Mouse (Mus musculus) adrenal gland, adult 8-10 months (tissue): ENCODE results near the gene Mrpl2. TPM values are rescaled to one million over a fixed set of nuclear protein-coding genes. Genes with fewer than 3 reads are reported as not detected.

Source experiments
- DNase-seq: peaks from one replicate; pipeline ENCODE4 v3.0.0; 2022
- total RNA-seq, 4 experiments: library from RNA; stranded (reverse); gene quantifications; 2 replicates each; pipeline ENCODE4 v1.2.4; 2022

Mrpl2 gene
- total RNA-seq: 100 to 1,000 TPM in 2 of 4 experiments, 10 to 100 TPM in 2; 91.8 to 122 (median 104) TPM

- DNase-seq: peak; percentile 97
Observed at GRCm38 (mm10) chr17:46645561-46646321, at the start of gene Mrpl2, which contains the start of gene Klc4. Gene Mrpl2 (plus strand): TSS chr17:46646229. Gene Klc4 (minus strand): TSS chr17:46646022.

DNA sequence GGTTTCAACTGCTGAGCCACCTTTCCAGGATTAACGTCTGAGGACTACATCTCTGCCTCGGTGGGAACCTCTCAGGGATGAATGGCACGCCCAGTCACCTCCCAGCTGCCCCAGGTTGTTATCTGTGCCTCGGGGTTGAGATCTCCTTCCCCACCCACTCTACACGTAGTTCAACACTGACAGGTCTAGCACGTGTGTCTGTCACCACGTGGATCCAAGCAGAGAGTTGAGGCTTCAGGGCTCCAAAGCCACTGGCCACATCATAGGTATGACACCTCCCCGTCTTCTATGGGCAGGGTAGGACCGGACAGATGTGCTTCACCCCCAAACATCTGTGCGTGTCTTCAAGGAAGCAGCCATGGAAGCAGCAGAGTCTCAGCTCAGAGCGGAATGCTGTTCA, 48.1 kb upstream of the Mrpl2 start:
- no peak for DNase-seq

GRCm38 (mm10) chr17:46598963-46599362, 47.1 kb upstream of the Mrpl2 start:
- no peak for DNase-seq

DNA sequence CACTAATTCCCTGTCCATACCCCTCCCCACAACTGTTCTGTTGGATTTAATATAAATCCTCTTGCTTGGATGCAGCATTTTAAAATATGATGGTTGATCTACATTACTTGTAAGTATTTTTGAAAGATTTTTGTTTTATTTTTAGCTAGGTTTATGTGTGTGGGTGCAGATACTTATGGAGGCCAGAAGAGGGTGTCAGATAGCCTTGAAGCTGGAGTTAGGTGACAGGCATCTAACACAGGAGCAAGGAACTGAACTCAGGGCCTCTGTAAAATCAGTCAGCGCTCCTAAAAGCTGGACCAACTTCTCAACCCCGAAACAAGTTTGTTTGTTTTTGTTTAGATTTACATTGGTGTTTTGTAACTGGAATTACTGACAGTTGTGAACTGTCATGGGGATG, 45.5 kb upstream of the Mrpl2 start:
- DNase-seq: no peak

DNA sequence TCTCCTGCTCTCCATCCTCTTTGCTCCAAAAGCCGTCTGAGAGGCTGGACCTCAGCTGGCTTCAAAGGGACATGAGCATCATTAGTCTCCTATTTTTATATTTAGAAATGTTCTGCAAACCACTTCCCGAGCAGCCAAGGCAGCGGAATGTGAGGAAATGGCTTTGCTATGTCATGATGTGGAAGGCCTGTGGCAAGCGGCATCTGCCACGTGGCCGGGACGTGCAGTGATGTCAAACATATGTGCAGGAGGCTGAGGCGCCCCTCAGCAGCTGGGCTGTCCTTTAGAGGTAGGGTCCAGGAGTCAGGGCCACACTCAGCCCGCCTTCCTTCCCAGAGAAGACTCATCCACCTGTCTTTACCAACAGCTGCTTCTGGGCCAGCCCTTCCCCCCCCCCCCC, 43.8 kb upstream of the Mrpl2 start:
- no peak for DNase-seq

DNA sequence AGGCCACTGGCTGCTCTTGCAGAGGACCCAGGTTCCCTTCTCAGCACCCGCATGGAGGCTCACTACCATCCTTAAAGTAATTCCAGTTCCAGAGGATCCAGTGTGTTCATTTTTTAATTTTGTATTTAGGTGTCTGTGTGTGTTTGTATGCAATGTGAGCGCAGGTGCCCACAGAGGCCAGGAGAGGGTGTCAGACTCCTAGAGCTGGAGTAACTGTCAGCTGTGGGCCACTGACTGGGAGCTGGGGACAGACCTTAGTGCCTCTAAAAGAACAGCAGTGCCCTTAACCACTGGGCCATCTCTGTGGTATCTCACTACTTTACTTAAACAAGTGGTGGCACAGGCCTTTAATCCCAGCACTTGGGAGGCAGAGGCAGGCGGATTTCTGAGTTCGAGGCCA, 42.8 kb upstream of the Mrpl2 start:
- DNase-seq: no peak

DNA sequence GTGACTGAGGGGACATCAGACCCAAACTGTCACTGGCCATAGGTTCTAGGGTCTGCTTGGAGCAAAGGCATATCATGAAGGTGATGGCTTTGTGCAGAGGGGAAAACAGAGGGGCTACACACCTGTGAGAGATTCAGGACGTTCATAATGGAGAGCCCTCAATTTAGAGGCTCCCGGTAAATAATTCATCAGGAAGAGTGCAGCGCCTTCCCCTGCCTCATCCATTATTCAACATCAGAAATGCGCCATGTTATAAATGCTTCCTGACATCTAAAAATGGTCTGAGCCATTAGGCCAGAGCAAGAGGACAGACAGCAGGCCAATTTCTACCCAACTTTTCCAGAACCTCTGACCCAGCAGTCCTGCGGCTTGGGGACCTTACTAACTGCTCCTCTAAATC, 40.9 kb upstream of the Mrpl2 start:
- DNase-seq: no peak

DNA sequence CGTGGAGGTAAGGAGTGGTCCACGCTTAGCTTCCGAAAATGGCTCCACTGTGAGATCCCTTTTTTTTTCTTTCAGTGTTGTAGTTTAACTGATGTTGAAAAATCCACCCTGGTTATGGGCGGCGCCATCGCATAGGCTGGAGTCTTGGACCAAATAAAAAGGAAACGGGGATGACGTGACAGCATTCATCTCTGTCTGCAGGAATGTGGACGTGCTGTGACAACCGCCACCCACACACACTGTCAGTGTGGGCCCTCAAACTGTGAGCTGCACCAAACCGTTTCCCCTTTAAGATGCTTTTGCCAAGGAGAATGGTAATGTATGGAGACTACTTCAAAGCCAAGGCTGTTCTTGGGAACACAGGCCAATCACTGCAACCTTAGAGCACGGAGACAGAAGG, 40.0 kb upstream of the Mrpl2 start:
- DNase-seq: no peak

DNA sequence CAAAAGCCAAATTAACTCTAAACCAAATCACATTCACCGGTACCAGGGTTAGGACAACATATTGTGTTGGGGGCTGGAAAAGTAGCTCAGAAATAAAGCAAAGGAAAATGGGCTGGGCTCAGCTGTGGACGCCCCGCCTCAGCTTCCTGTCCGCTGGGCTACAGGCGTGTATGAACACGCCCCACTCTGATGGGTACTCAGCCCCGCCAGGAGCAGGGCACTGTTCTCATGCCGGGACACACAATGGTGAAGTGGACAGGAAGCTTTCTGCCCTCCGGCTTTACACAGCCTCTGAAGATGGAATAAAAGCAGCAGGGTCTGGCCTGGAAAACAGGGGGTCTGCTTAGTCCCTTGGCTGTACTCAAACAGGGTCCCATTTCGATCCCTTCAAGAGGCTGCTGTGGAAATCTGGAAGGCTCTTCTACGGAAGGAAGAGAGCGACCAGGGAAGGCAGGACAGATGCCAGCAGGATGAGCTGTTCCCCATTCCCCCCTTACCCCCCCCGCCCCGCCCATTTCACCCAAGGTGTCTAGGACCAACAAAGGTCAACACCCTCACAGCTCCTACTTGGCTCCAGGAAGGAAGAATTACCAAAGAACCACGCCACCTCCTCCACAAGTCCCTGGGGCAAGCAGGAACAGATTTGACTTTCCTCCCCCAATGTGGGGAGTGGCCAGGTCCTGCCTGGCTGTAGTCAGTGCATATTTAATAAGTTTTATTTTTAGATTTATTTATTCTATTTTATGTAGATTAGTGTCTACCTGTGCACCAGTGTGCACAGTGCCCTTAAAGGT, 36.1 kb upstream of the Mrpl2 start:
- DNase-seq: no peak

GRCm38 (mm10) chr17:46611316-46611715, 34.7 kb upstream of the Mrpl2 start:
- no peak for DNase-seq

DNA sequence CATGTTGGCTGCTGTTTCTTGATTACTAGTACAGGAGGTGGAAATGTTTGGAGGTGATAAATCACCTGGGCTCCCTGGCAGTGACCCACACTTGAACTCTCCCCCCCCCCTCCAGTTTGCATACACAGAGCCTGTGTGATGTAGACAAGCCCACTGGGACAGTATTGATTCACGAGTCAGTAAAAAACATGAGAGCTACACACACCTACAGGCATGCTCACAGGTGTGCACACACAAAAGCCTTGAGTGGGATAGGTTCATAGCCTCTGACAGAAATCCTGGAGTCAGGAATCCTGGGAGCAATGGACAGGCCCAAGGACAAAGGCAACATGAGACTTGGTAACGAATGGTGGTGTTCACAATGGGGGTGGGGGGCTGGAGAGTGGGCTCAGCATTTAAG, 33.8 kb upstream of the Mrpl2 start:
- DNase-seq: no peak

GRCm38 (mm10) chr17:46612820-46613219, 33.2 kb upstream of the Mrpl2 start:
- DNase-seq: no peak

GRCm38 (mm10) chr17:46613229-46613628, 32.8 kb upstream of the Mrpl2 start:
- DNase-seq: no peak

DNA sequence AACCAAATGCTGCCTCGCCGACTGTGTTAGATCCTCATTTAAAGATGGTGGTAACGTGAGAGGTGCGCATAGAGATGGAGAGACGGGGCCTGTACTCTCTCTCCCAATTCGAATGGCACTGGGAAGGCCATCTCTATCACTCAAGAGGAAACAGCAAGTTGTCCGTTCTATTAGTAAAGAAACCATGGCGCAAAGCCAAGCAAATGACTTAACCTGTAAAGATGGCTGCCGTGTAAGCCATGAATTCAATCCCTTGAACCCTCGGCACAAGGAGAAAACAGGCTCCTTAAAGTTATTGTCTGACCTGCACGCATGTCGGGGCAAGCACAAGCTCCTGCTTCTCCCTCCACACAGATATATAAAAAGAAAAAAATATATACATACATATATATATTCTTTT, 28.2 kb upstream of the Mrpl2 start:
- no peak for DNase-seq

DNA sequence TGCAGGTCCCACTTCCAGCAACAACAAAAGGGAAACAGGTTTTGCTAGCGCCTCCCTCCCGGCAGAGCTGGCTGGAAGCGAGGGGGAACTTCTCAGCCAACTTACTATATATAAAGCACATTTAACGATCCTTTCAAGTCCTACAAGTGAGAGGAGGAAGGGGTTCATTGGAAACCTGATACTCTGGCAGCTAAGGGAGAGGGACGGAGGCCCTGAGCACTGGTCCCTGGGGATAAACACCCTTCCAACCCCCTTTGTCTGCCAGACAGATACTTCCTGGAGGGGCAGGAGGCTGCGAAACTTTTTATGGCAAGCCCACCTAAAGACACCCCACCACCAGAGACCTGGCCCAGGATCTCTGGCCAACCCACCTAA, 27.6 kb upstream of the Mrpl2 start:
- no peak for DNase-seq

- DNase-seq: no peak
Observed at GRCm38 (mm10) chr17:46618769-46619682, 27.0 kb upstream of the Mrpl2 start.

DNA sequence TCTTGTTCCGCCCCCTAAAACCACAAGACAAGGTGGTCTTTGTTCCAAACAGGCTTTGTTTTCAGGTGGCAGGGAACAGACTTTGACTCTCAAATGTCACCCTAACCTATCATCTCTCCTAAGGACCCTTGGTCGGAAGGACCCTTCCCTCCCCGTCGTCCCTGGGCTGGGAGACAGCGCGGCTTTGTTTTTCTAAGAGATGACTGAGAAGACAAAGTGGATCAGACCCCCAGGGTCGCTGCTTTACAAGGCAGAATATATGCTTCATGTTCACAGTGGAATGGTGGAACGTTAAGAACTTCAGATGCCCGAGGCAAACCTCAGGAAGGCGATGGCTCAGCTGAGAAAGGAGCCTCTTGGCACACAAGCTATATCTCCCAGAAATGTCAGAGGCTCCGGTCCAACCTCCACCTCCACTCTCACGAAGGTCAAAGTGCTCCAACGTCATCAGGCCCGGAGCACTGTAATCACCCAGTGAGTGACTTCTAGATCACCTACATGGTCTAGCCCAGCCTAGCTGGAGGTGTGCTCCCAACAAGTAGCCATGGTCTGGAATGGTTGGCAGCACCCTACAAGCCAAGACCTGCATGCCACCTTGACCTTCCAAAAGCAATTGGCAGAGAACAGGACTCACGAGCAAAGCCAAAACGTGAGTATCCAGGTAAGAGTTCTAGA, 26.2 kb upstream of the Mrpl2 start:
- DNase-seq: no peak

DNA sequence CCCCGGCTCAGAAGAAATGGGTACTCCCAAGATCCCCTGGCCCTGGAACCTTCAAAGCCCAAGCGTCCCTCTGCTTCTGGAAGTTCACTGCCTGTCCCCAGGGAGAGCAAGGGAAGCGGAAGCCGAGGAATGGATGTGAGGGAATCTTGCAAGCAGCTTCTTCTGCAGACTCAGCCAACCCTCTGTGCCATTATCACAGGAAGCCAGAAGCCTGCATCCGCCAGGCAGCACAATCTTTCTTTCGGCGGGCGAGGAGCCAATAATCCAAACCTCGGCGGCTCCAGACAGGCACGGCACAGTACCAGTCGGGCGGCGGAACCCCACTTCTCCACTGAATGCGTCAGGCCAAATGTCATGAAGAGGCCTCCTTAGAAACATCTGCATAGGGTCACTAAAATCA, 24.7 kb upstream of the Mrpl2 start:
- DNase-seq: no peak

DNA sequence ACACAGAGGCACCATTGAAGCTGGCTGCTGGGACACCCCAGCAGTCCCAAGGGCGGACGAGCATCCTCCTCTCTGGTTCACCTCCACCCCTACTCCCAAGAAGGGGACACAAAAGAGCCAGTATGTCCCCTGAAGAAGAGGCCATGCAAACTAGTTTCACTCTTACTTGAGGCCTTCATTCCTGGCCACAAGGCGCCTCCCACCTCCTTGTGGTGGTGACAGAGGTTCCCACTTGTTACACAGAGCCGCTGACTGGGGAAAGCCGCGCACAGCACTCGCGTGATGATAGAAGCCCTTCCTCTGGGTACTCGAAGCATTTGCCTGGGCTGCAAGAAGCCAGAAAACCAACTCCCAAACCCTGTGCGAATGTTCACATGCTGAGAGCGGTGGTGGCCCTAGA, 23.8 kb upstream of the Mrpl2 start:
- DNase-seq: no peak

GRCm38 (mm10) chr17:46623819-46624557, 22.0 kb upstream of the Mrpl2 start:
- DNase-seq: no peak

DNA sequence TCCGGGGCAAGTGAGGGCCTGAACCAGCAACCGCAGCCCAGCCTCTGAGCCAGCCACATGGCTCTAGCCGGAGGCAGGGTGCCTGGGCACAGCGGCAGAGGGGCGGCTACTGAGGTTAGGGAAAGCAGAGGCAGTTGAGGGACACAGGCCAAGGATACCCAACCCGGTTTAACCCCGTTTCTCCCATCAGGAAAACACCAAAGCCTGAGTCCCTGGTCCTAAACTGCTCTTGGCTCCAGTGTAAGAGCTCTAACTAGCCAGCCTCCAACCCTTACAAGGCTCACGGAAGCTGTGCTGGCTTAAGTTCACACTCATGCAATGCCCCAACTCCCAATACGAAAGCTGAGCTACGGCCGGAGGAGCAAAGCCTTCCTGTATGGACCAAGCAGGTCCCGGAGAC, 21.4 kb upstream of the Mrpl2 start:
- DNase-seq: no peak

DNA sequence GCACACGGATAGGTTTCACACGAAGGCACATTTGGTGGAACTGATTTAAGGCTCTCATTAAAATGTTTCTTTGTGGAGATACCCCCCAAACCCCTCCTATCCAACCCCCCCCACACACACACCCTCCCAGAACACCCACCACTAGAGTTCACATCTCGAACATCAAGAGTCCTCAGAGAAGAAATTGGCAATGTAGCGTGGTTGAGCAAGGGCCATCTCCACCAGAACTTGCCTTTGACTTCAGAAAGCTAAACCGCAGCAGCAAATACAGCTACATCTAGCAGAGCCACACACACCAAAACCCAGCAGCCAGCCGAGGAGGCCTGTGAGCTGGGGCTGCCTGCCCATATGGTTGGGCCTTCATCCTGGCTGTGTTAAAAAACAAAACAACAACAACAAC, 18.6 kb upstream of the Mrpl2 start:
- no peak for DNase-seq
